Mouse (Mus musculus) ovary, postnatal 10 days (tissue): Measurements from ENCODE around the gene Ncam2.
"Not testable (repeated sequence)": the region's sequence is repeated elsewhere in the genome, so short reads cannot be mapped to it uniquely, and the experiment has no call there.

ENCODE experiments used
- DNase-seq: peaks from one replicate; pipeline ENCODE4 v3.0.0; 2022; ENCODE audit warnings: low spot score

Ncam2 gene

DNA sequence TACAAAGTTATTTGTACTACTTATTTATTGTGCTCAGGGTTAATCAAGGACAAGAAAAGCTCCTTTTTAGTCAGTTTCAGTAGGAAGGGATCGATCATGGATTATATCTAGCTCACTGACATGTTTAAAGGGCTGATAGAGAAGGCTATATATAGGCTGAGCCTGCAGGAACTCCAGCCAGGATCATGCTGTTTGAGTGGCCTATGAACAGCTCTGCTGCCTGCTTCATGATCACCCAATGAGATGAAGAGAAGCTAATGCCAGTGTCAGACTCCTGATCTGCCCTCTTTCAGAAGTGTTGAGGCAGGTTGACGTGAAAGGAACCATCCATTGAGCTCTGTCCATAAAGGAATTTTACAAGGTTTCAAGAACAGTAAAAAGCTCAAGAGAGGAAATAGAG, 103.3 kb downstream of the Ncam2 start:
- DNase-seq, result no peak

- DNase-seq, result no peak
These were observed 108.7 kb downstream of the Ncam2 start for GRCm38 (mm10) chr16:81309215-81309614.

DNA sequence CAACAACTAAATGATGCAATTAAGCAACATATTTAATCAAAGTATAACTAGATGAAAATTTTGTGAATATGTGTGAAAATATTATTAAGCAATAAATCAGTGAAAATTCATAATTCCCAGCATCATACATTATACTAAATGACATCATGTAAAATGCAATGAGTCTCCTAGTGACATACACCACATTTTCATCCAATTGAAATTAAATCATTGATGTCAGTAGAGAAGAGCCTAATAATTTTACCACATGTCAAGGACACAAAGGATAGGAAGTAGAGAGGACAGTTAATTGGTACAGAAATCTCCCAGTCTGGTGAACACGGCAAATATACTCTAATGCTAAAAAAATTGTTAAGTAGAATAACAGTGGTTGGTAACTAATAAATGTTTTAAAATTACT, 118.5 kb downstream of the Ncam2 start:
- no peak for DNase-seq

DNA sequence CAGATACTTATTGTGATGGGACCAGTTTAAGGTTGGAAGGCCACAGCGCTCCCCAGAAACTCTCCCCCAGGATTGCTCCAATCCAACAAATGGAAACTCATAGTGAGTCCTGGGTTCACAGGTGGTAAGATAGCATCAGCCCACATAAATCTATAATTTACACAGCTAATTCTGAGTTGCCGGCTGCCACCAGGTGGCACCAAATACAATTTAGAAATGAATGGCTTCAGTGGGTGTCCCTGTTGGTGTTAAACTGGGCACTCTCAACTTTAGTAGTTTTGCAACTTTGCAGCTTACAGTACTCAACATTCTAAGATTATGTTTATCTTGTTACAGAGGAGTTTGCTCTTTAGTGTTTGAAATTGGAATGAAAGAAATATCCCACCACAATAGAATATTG, 130.0 kb downstream of the Ncam2 start:
- DNase-seq, result no peak

DNA sequence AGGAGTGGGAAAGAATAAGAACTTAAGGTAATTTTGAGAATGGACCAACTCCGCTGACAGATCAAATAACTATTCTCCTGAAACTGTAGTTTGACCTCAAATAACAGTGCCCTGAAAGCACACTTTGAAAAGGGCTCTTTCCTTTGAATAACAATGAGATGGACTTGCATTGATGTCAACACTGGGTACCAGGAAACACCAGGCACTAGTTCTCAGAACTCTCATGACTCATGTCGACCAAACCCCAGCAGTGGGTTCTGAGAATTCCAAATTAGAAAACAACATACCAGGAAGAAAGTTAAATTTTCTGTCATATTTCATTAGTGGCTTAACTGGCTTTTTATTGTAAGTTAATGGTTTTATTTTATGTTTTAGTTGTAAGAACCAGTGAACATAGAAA, 165.4 kb downstream of the Ncam2 start:
- no peak for DNase-seq

GRCm38 (mm10) chr16:81374234-81374633, 173.7 kb downstream of the Ncam2 start:
- no peak for DNase-seq

GRCm38 (mm10) chr16:81380434-81380833, 179.9 kb downstream of the Ncam2 start:
- no peak for DNase-seq

DNA sequence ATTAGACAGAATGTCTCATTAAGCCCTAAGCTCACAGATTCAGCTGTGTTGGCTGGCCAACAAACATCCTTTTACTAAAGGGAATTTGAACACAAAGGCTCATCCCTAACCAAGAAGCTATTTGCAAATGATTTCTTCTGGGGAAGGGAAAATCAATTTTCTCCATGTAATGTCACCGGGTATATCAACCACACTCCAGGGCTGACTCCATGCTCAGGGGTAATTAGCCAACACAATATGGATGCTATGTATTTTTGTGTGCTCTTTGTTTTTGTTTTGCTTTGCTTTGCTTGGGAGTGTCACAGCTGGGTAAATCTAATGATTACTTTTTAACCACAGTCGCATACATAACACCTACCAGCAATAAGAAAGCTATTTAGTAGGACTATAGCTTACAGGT, 188.1 kb downstream of the Ncam2 start:
- no peak for DNase-seq

GRCm38 (mm10) chr16:81434559-81434958, 234.1 kb downstream of the Ncam2 start:
- DNase-seq, result no peak

- no peak for DNase-seq
These were observed 236.8 kb downstream of the Ncam2 start for GRCm38 (mm10) chr16:81437091-81437867.

- no peak for DNase-seq
These were observed 237.4 kb downstream of the Ncam2 start for GRCm38 (mm10) chr16:81437868-81438249.

DNA sequence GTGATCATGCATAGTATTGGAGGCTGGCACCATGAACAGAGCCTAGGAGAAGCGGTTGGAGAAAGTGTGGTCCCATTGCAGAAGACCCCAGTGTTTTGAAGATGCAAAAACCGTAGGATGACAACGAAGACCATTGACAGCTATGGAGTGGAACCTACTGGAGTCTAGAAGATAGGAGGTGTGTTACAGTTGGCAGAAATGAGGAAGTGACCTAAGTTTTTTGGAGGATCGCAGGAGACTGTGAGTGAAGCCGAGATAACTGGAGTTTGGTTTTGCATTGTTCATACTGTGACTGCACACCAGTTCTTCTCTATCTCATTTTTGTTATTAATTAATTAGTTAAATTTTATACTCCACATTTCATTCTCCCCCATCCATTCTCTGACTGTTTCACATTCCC, 250.4 kb downstream of the Ncam2 start:
- no peak for DNase-seq

DNA sequence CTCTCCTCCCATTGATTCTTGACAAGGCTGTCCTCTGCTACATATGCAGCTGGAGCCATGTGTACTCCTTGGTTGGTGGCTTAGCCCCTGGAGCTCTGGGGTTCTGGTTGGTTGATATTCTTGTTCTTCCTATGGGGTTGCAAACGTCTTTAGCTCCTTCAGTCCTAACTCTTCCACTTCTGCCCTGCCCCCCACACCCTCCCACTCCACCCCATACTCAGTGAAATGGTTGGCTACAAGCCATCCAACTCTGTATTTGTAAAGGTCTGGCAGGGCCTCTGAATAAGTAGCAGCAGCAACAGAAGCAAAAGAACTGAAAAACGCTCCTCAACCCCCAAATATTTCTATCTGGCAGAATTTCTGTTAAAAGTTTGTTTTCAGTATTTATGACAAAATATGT, 252.5 kb downstream of the Ncam2 start:
- no peak for DNase-seq

DNA sequence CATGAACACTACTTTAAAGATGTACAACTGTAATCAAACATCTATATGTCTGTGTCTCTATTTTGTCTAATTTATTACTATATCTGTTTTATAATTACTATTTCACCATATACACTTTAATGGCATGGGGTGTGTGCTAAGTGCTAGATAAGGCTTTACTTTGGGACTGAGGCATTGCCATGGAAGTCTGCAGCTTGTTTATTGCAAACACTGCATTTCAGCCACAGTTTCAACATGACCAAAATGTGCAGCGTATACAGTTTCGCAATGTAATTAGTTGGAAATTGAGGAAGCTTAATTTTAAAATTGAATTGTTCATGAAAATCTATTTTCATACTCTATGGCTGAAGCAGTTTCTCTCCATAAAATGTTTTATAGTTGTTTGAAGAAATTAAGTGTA, 254.0 kb downstream of the Ncam2 start:
- DNase-seq, result no peak

DNA sequence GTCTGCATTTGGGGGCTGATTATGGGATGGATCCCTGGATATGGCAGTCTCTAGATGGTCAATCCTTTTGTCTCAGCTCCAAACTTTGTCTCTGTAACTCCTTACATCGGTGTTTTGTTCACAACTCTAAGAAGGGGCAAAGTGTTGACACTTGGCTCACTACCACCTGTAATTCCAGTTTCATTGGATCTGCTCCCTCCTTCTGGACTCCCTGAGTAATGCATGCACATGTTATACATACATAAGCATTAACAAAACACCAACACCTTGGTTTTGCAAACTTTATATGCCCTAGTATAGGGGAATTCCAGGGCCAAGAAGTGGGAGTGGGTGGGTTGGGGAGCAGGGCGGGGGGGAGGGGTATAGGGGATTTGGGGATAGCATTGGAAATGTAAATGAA, 262.2 kb downstream of the Ncam2 start:
- not testable (repeated sequence) for DNase-seq

DNA sequence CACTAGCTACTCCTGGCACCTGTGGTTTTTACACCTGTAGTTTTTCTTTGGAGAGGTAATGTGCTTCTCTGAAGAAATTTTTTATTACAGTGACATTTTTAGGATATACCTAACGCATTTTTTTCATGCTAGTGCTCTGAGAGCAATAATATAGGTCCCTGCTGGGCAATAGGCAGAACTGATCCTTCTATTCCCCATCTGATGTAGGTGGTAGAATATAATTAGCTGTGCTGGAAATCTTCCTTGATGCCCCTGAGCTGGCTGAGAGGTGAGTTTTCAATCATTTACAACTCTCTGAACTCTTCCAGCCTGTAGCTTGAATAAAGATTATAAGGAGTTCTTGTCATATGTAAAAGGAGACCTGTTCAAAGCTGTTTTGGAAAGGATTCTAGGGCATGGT, 272.4 kb downstream of the Ncam2 start:
- DNase-seq, result no peak

DNA sequence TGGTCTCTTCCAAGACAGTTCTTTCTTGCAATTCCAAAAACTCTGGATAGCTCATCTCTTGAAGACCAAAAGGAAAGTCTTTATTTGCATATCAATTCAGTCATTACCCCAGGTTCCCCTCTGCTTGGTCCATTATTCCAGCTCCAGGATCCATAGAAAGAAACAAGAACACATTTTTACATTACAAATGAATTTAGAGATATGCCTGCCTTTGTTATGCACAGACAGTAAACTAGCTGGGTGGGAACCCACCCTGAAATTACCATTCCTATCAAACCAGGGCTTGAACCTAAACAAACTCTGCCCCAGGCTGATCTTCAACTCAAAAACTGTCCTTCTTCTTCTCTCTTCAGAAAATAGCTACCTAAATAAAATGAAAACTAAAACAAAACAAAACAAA, 280.6 kb downstream of the Ncam2 start:
- no peak for DNase-seq

GRCm38 (mm10) chr16:81496111-81496510, 295.6 kb downstream of the Ncam2 start:
- DNase-seq, result no peak

DNA sequence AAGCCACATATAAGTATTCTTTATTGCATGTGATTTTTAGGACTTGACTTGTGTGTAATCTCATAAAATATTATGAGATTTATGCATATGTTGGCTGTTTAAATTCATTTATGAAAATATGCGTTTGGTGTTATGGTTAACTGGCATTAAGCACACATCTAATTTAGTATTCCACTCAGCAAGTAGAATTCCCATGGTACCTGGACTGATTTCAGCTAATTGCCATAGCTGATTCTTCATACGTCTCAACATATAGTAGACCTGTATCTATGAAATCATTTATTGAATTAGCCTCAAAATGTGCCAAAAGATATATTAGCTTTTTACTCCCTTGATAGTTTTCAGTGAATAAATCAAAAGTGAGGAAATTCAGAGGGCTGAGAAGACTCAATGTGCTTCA, 302.1 kb downstream of the Ncam2 start:
- DNase-seq, result no peak

GRCm38 (mm10) chr16:81536230-81536629, 335.7 kb downstream of the Ncam2 start:
- DNase-seq, result no peak

GRCm38 (mm10) chr16:81587565-81588107, 387.1 kb downstream of the Ncam2 start:
- DNase-seq, result no peak

DNA sequence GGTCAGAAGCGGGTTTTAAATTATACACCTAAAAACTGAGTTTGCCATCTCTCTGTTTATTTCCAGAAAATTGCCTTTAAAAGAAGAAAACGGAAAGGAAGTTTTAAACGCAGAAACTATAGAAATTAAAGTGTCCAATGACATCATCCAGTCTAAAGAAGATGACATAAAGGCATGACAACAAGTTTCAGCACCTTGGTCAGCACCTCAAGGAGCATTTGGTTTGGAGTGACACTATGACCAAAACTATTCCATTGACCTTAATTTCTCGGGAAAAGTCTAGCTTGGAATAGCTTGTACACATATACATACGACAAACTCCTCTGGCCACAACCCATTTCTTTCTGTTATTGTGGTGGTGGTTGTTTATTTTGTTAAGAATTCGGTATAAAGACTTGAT, 422.8 kb downstream of the Ncam2 start:
- no peak for DNase-seq

DNA sequence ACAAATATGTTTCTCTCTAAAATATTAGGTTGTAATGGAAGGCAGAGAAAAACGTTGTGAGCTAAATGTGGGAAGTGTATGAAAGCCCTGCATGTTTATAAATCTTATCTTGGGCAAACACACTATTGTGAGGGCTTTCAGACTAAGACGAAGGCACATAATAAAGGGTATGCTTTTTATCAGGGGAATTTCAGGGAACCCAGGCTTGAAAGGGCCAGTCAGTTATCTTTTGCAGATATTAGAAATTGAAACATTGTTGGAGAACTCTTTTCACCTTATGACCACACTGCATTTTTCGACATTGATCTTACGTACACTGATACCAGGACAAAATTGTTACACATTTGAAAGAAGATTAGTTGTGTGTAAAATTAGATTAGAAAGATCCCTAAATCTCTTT, 423.3 kb downstream of the Ncam2 start:
- DNase-seq, result no peak

DNA sequence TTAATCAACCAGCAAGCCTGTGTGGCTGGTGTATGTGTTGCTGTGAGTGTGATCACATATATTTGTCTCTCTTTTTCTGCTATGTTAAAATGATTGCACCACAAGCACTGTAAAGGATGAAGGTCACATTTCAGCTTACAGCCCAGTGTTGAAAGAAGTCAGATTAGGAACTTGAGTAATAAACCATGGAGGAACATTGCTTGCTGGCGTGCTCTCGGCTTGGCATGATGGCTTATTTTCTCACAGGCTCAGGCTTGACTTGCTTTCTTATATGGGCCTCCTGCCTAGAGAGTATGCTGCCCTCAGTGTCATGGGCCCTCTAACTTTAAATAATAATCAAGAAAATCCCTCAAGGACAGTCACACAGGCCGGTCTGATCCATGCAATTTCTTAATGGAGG, 449.8 kb downstream of the Ncam2 start:
- no peak for DNase-seq
